Comparison of ENCODE assay signal across 8 mouse cellular contexts in genomic region chr15:91573111-91573538, GRCm38 (mm10). TPM values are rescaled to one million over a fixed set of nuclear protein-coding genes. Genes with fewer than 3 reads are reported as not detected.
DNase-seq lines count a peak whose midpoint lies in the region; ATAC-seq and TF ChIP-seq lines count a peak whose summit lies in the region.

Gene Slc2a13, minus strand, starts transcription at chr15:91573261.

- H3K27ac ChIP-seq in cerebellum, adult 2 months (ENCODE audit: insufficient read depth, low read length), result peak within 1 kb of the TSS; percentile 51
- peak within 1 kb of the TSS; percentile 65; the same call in 1 of the 2 replicates for H3K27ac ChIP-seq in lung, embryonic 14.5 days (ENCODE audit: low read depth)
- H3K27ac ChIP-seq in olfactory bulb, adult 2 months (ENCODE audit: insufficient read depth, low read depth, low read length), result peak within 1 kb of the TSS; percentile 8; the same call in 1 of the 2 replicates

- H3K4me3 ChIP-seq in cerebellum, adult 2 months (replicated peaks; ENCODE audit: insufficient read depth, low read depth, low read length), result peak within 1 kb of the TSS; percentile 80
- peak within 1 kb of the TSS; percentile 65 for H3K4me3 ChIP-seq in lung, embryonic 14.5 days (ENCODE audit: low read depth, low read length)
- peak within 1 kb of the TSS; percentile 74 for H3K4me3 ChIP-seq in olfactory bulb, adult 2 months (ENCODE audit: insufficient read depth, low read depth, low read length)

- H3K27me3 ChIP-seq in cerebellum, adult 2 months (ENCODE audit: control insufficient read depth, insufficient read depth, low read length), result no peaks in the 10 kb centered on the region
- H3K27me3 ChIP-seq in lung, embryonic 14.5 days (ENCODE audit: insufficient read depth, low read length), result peaks cover 13% of the 10 kb centered on the region

- H3K36me3 ChIP-seq in lung, embryonic 14.5 days (ENCODE audit: insufficient read depth), result no peaks in the 10 kb centered on the region

- peak; percentile 95 for ATAC-seq in lung, embryonic 14.5 days (ENCODE audit: insufficient read depth)

- under 1% methylated on average over 26 of the region's 26 CpGs for WGBS in cerebellum, adult 2 months
- WGBS in lung, embryonic 14.5 days, result under 1% methylated on average over 26 of the region's 26 CpGs
- under 1% methylated on average over 26 of the region's 26 CpGs for WGBS in olfactory bulb, adult 2 months

- peak; percentile 97 for DNase-seq in Muller cell, postnatal 12 days (ENCODE audit: inconsistent ontology term)
- peak; percentile 91 to 92 for DNase-seq in cerebellum, adult 2 months
- DNase-seq in forelimb bud, embryonic 11.5 days (ENCODE audit: low read depth, low spot score), result peak; percentile 91
- peak; percentile 90 for DNase-seq in heart, postnatal 4 days
- peak; percentile 81 for DNase-seq in layer of hippocampus, adult 8-10 months (ENCODE audit: low spot score in 2 of 2)
- peak; percentile 97 for DNase-seq in lung, embryonic 14.5 days
- DNase-seq in thymus, adult 18-20 months, result peak; percentile 14 to 33

- TF ChIP-seq POLR2A in cerebellum, adult 2 months (IDR thresholded peaks at IDR 0.05; ENCODE audit: borderline replicate concordance, insufficient read depth, low read length), result peak; percentile 75
- TF ChIP-seq POLR2A in olfactory bulb, adult 2 months (IDR thresholded peaks at IDR 0.05; ENCODE audit: insufficient read depth, low read depth, low read length), result peak; percentile 94

- H3K9ac ChIP-seq in lung, embryonic 14.5 days, result peak within 1 kb of the TSS; percentile 65

- TF ChIP-seq CTCF in cerebellum, adult 2 months (IDR thresholded peaks at IDR 0.05; ENCODE audit: borderline replicate concordance, insufficient read depth, low read depth, low read length), result no peak
- peak; percentile 47 for TF ChIP-seq CTCF in lung, embryonic 14.5 days (IDR thresholded peaks at IDR 0.05; ENCODE audit: low read depth)
- TF ChIP-seq CTCF in olfactory bulb, adult 2 months (IDR thresholded peaks at IDR 0.05; ENCODE audit: insufficient read depth, low read depth, low read length), result no peak

- peak within 1 kb of the TSS; percentile 96 for H3K4me2 ChIP-seq in lung, embryonic 14.5 days

- no peaks in the 10 kb centered on the region for H3K9me3 ChIP-seq in lung, embryonic 14.5 days (ENCODE audit: low read depth, low read length)

- 0 out of 2 replicates have a peak, but pooled peaks cover 2% of the 10 kb centered on the region for H3K4me1 ChIP-seq in cerebellum, adult 2 months (ENCODE audit: control insufficient read depth, insufficient read depth, low read length)
- H3K4me1 ChIP-seq in lung, embryonic 14.5 days (ENCODE audit: insufficient read depth), result no peaks in the 10 kb centered on the region
- H3K4me1 ChIP-seq in olfactory bulb, adult 2 months (ENCODE audit: control insufficient read depth, insufficient read depth, low read length), result peaks cover 3% of the 10 kb centered on the region; the same call in 1 of the 2 replicates

RNA-seq across cellular contexts. Expression of gene Slc2a13, which starts in this region (rescaled TPM):
- polyA plus RNA-seq in cerebellum, adult 2 months (2012; rRNA removed), result 18.2 and 19.9 TPM in 2 replicates
- total RNA-seq in heart, postnatal 4 days (2021), result 1 to 10 TPM; 3.2 to 3.3 TPM
- 10 to 100 TPM; 60.8 to 69.0 (median 64.0) TPM for total RNA-seq in layer of hippocampus, adult 8-10 months (2022)
- 1.5 and 1.9 TPM in 2 replicates for polyA plus RNA-seq in lung, embryonic 14.5 days (2014; fragmentation: Nextera tagmentation; extraction: Ambion mirVana)
- not detected in 2 replicates for polyA plus RNA-seq in olfactory bulb, adult 2 months (2012; ENCODE audit: insufficient read depth, insufficient read length, low replicate concordance, missing spikeins)

Comparison
In these comparisons a context has a peak if more than half of its experiments do, and no peak if none do; other contexts are left out.
1. Peak in every context shown above with its lines: DNase-seq, ATAC-seq, H3K4me3 ChIP-seq and H3K27ac ChIP-seq.
2. RNA of gene Slc2a13 (total RNA-seq): 60.8 to 69.0 TPM in layer of hippocampus, adult 8-10 months; 3.2 to 3.3 TPM in heart, postnatal 4 days; every median in the first group is over 10 times any median in the second.
3. DNase-seq: peak in every context shown above with its lines; median percentile 97 in Muller cell, postnatal 12 days; 97 in lung, embryonic 14.5 days; 92 in cerebellum, adult 2 months; 91 in forelimb bud, embryonic 11.5 days; 90 in heart, postnatal 4 days; 81 in layer of hippocampus, adult 8-10 months; 24 in thymus, adult 18-20 months.
4. H3K27ac ChIP-seq: peak in every context shown above with its lines; median percentile 65 in lung, embryonic 14.5 days; 51 in cerebellum, adult 2 months; 8 in olfactory bulb, adult 2 months.